Mouse (Mus musculus) adipocyte (in vitro differentiated cells): ENCODE results near the gene Tab1.
"Not testable (repeated sequence)": the region's sequence is repeated elsewhere in the genome, so short reads cannot be mapped to it uniquely, and the experiment has no call there.

ENCODE experiments used
- DNase-seq: peaks from one replicate; pipeline ENCODE4 v3.0.0-alpha.2; 2016; ENCODE audit warnings: low spot score

Tab1 gene

GRCm38 (mm10) chr15:80105490-80106410, 27.2 kb upstream of the Tab1 start:
- DNase-seq, result no peak

DNA sequence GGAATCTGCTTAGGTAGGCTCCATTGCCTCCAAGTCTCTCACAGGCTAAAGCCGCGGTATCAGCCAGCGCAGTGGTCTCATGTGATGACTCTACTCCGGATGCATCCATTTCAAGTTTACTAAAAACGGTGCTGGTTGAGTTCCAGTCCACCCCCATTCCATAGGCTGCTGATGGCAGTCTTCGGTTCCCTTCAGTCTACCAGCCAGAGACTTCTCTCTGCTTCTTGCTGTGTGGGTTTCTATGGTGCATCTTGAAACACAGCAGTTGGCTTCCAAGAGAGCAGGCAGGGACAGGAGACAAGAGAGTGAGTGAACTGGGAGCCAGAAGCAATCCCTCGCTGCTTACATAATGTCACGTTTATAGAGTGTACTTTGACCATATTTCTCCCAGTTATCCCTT, 25.8 kb upstream of the Tab1 start:
- DNase-seq, result no peak

DNA sequence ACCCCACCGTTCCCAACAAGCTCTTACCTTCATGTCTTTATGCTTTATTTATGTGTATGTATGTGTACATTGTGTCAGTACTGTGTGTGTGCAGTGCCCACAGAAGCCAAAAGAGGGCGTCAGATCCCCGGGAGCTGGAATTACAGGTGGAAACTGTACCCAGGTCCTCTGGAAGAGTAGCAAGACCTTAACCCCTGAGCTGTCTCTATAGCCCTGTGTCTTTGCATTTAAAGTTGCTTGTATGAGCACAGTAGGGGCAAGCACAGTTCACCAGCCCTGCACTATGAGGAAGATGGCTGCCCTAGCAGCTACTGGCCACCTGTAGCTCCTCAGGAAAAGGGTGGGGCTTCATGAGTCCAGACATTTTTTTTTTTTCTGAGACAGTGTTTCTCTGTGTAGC, 25.4 kb upstream of the Tab1 start:
- DNase-seq, result no peak

- no peak for DNase-seq
These were observed 21.5 kb upstream of the Tab1 start for GRCm38 (mm10) chr15:80111436-80111835.

GRCm38 (mm10) chr15:80112499-80112898, 20.4 kb upstream of the Tab1 start:
- DNase-seq, result no peak

- DNase-seq, result no peak
These were observed 18.5 kb upstream of the Tab1 start for GRCm38 (mm10) chr15:80114414-80114813.

GRCm38 (mm10) chr15:80115256-80115655, 17.7 kb upstream of the Tab1 start:
- no peak for DNase-seq

GRCm38 (mm10) chr15:80115866-80116794, 16.8 kb upstream of the Tab1 start:
- no peak for DNase-seq

DNA sequence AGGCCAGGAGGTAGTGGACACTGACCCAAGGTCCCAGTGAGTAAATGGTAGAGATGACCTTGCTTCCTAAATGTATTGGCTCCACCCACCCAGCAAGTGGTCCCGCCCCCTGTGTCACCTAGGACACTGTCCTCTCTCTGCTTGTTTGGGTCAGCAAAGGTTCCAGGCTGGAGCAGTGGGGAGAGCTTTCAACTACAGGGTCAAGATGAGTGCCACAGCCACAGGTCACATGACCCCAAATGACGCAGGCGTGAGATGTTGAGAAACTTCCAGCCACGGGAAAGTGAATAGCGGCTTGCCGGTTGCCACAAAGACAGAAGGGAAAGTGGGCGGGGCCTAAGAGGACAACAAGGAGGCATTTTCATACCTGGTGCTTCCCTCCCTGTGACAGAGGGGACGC, 15.8 kb upstream of the Tab1 start:
- DNase-seq, result no peak

DNA sequence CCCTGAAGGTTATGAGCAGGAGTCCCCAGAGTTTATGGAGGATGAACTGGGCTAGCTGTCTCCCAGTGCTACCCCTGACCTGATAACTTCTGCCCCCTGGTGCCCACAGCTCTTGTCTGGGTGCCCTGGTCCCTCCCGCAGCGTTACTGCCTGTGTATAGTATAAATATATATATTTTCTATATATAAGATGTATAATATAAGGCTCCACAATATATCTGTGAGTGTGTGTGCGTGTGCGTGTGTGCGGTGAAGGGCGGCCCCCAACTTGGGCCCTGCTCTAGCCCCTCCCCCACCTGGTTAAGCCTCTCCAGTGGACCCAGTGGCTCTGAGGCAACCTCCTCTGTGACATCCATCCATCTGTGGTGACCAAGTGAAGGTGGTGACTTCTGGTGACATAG, 13.9 kb upstream of the Tab1 start:
- DNase-seq, result no peak

DNA sequence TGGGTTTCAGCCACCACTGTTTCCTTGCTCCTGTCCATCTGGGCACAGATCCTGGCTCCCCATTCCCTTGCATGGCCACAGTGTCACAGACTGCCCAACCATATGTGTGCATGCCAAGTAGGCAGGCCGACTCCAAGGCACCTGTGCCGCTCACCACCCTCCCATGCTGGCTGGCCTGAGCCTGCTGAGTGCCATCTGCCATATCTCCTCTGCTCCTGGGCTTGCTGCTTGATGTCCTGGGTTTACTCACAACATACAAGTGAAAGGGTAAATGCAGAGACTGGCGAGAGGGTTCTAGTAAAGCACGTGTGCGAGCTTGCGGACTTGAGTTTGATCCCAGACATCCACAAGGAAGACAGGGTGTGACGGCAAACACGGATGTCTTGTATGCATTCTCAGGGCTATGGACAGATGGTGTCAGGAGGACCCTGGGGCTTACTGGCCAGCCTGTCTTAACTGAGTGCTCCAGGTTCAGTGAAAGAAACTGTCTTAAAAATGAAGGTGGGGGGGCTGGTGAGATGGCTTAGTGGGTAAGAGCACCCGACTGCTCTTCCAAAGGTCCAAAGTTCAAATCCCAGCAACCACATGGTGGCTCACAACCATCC, 11.1 kb upstream of the Tab1 start:
- no peak for DNase-seq

DNA sequence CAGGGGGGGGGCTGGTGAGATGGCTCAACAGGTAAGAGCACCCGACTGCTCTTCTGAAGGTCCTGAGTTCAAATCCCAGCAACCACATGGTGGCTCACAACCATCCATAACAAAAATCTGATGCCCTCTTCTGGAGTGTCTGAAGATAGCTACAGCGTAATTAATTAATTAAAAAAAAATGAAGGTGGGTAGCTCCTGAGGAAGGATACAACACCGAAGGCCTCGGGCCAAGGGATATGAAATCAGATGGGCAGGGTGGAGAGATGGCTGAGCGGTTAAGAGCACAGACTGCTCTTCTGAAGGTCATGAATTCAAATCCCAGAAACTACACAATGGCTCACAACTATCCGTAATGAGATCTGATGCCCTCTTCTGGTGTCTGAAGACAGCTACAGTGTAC, 10.5 kb upstream of the Tab1 start:
- not testable (repeated sequence) for DNase-seq

GRCm38 (mm10) chr15:80124651-80125050, 8.3 kb upstream of the Tab1 start:
- DNase-seq, result no peak

GRCm38 (mm10) chr15:80127191-80127590, 5.7 kb upstream of the Tab1 start:
- peak; percentile 24 for DNase-seq

DNA sequence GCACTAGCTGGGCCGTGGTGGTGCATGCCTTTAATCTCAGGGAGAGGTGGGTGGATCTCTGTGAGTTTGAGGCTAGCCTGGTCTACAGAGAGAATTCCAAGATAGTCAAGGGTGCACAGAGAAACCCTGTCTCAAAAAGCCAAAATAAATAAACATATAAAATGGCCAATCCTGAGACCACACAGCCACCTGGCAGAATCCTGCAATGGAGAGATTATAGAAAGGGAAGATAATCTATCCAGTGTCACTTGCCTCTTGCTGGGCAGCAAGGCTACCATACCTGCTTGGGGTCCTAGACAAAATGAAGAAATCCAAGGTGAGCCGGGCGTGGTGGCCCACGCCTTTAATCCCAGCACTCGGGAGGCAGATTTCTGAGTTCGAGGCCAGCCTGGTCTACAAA, 2.9 kb upstream of the Tab1 start:
- no peak for DNase-seq

GRCm38 (mm10) chr15:80130689-80131088, 2.2 kb upstream of the Tab1 start:
- no peak for DNase-seq

DNA sequence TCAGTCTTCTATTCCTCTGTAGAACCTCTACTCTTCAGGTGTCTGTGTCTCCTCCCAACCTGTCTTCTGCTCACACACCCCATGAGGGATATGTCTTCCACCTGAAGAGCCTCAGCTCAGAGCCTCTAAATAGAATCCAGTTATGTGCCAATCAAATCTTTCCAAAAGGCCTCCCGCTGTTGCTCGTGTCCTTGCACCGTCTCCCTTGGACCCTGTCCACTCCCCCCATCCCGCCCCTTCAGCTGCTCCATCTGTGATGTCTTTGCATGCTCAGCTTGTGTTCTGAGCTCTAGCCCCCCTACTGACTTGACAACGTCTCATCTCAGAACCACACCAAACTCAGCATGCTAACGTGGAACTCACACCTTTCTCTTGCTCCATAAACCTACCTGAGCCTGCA, 1.5 kb upstream of the Tab1 start:
- DNase-seq, result no peak

- DNase-seq, result no peak
These were observed 475 bp upstream of the Tab1 start for GRCm38 (mm10) chr15:80132452-80132851.

GRCm38 (mm10) chr15:80133682-80134449, 939 bp downstream of the Tab1 start:
- DNase-seq, result peak; percentile 49

GRCm38 (mm10) chr15:80134450-80134847, 1.5 kb downstream of the Tab1 start:
- no peak for DNase-seq

GRCm38 (mm10) chr15:80135499-80135898, 2.6 kb downstream of the Tab1 start:
- DNase-seq, result no peak

GRCm38 (mm10) chr15:80136645-80137044, 3.7 kb downstream of the Tab1 start:
- no peak for DNase-seq
